Mouse (Mus musculus) liver, postnatal 0 days (tissue): ENCODE results near the gene Prg2. TPM values are rescaled to one million over a fixed set of nuclear protein-coding genes. Genes with fewer than 3 reads are reported as not detected.

Experiments used
- ATAC-seq: fragments of 200-750 bp; cut with Nextera tagmentation; 2 replicates; pipeline ENCODE4 v1.8.0; 2017; ENCODE audit warnings: mild to moderate bottlenecking, moderate library complexity
- DNase-seq: peaks from one replicate; pipeline ENCODE4 v3.0.0-alpha.2; 2016
- H3K27ac ChIP-seq: fragments of 300-500 bp; sonication (generic); 2 replicates; pipeline ENCODE4 v1.5.1; 2014; ENCODE audit warnings: antibody characterized with exemption, moderate library complexity, mild to moderate bottlenecking, low read depth
- H3K27me3 ChIP-seq: fragments of 300-500 bp; sonication (generic); 2 replicates; pipeline ENCODE4 v1.6.1; 2014; ENCODE audit warnings: low read length, control low read depth, mixed read lengths; ENCODE audit not compliant: insufficient read depth
- H3K36me3 ChIP-seq: fragments of 300-500 bp; sonication (generic); replicated peaks from 2 replicates; pipeline ENCODE4 v1.6.1; 2014; ENCODE audit warnings: mild to moderate bottlenecking, control low read depth, low read length, moderate library complexity, mixed read lengths; ENCODE audit not compliant: insufficient read depth
- H3K4me1 ChIP-seq: fragments of 300-500 bp; sonication (generic); 2 replicates; pipeline ENCODE4 v1.6.1; 2014; ENCODE audit warnings: antibody characterized with exemption, mild to moderate bottlenecking, control low read depth; ENCODE audit not compliant: insufficient read depth
- H3K4me2 ChIP-seq: fragments of 300-500 bp; sonication (generic); 2 replicates; pipeline ENCODE4 v1.6.1; 2014; ENCODE audit warnings: low read depth, mild to moderate bottlenecking, low read length, moderate library complexity, mixed read lengths
- H3K4me3 ChIP-seq: fragments of 300-500 bp; sonication (generic); 2 replicates; pipeline ENCODE4 v1.5.1; 2014; ENCODE audit warnings: low read depth, low read length
- H3K9ac ChIP-seq: fragments of 300-500 bp; sonication (generic); replicated peaks from 2 replicates; pipeline ENCODE4 v1.6.1; 2014; ENCODE audit warnings: mild to moderate bottlenecking, moderate library complexity
- H3K9me3 ChIP-seq: fragments of 300-500 bp; sonication (generic); 2 replicates; pipeline ENCODE4 v1.6.1; 2016; ENCODE audit warnings: mild to moderate bottlenecking, control low read depth, low read length, mixed read lengths
- CTCF ChIP-seq: sonication (generic); IDR thresholded peaks from 2 replicates; pipeline ENCODE4 v1.5.1; 2016; ENCODE audit warnings: antibody characterized with exemption, low read depth
- EP300 ChIP-seq: IDR thresholded peaks from 2 replicates; pipeline ENCODE4 v1.6.1; 2016; ENCODE audit warnings: antibody characterized with exemption, low read depth, mild to moderate bottlenecking
- WGBS: fragments of 180-500 bp; shearing (Covaris S2); extraction: QIAGEN DNeasy Blood & Tissue Kit; methylation state at CpG from one replicate; pipeline ENCODE4 v1.1.7; 2014; ENCODE audit not compliant: insufficient replicate concordance; 5-methylcytosine and 5-hydroxymethylcytosine counted together
- polyA plus RNA-seq: library from polyadenylated mRNA; unstranded; fragments of >200 nt; fragmentation: Nextera tagmentation; extraction: Ambion mirVana; gene quantifications from 2 replicates; pipeline ENCODE4 v1.2.1, GENCODE M21; 2015

The Prg2 gene
- polyA plus RNA-seq, 1 experiment from 2014 or later: 26.1 TPM

DNA sequence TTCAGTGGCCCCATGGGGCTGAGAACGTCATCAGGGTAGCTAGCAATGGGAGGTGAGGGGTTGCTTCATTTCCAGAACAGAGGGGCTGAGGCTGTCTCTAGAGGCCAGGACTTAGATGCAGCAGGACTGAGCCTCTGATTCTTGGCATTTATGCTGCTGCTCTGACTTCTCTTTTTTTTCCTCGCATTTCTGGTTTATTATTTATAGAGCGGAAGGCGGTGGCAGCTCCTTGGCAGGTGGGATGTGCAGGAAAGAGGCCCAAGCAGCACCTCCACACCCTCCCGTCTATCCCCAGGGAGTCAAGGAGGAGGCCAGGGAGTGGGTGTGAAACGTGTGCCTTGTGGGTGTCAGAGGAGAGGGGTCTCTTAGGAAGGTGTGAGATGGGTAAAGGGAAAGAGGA lies 50.7 kb downstream of the Prg2 start:
- TF ChIP-seq EP300 (no peak), CTCF (no peak)
- DNase-seq: no peak
- H3K9ac ChIP-seq: no peak overlapping the region
- H3K27ac ChIP-seq: no peak overlapping the region
- no peaks in the 10 kb centered on the region for H3K9me3 ChIP-seq
- no peak overlapping the region for H3K4me2 ChIP-seq
- H3K27me3 ChIP-seq: no peaks in the 10 kb centered on the region
- H3K4me1 ChIP-seq: peaks cover 7% of the 10 kb centered on the region
- no peaks in the 10 kb centered on the region for H3K36me3 ChIP-seq
- no peak for ATAC-seq
- H3K4me3 ChIP-seq: no peak overlapping the region
- 44% methylated on average over 6 of the region's 6 CpGs for WGBS

DNA sequence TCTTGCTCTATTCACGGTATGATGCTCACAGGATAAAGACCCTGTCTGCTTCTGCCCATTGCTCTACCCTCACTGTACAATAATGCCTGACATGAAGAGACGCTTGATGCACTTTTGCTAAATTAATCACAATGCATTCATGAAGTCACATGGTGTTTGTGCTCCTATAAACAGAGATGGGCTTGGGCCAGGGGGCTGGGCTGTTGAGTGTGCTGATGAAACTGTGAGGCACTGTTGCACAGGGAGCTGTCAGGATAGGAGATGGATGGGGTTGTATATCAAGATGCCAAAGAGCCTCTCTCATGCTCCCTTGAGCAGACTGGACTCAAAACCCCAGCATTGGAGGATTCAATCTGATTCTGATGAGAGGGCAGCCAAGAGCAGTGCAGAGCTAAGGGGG lies 52.9 kb downstream of the Prg2 start:
- Histone ChIP-seq H3K9me3 (no peaks in the 10 kb centered on the region), H3K4me1 (peaks cover 15% of the 10 kb centered on the region), H3K4me3 (no peak overlapping the region), H3K27me3 (no peaks in the 10 kb centered on the region), H3K9ac (no peak overlapping the region), H3K36me3 (no peaks in the 10 kb centered on the region), H3K27ac (no peak overlapping the region), H3K4me2 (no peak overlapping the region)
- ATAC-seq (no peak), DNase-seq (no peak)
- 66% methylated on average over 2 of the region's 2 CpGs for WGBS
- TF ChIP-seq EP300 (no peak), CTCF (no peak)

Other genes with a start within 250 kb of the Prg2 start
- gene Ypel4, start 246.4 kb upstream of the Prg2 start, polyA plus RNA-seq: 18.4 and 20.9 TPM in 2 replicates
- gene Gm19426, start 236.8 kb upstream of the Prg2 start, polyA plus RNA-seq: 1.2 and 1.3 TPM in 2 replicates
- gene Serping1, start 205.0 kb upstream of the Prg2 start, polyA plus RNA-seq: 344 and 356 TPM in 2 replicates
- gene Ube2l6, start 181.6 kb upstream of the Prg2 start, polyA plus RNA-seq: 276 and 305 TPM in 2 replicates
- 0.15 and 0.98 TPM in 2 replicates for gene Smtnl1, start 157.8 kb upstream of the Prg2 start, polyA plus RNA-seq
- gene Timm10, start 153.5 kb upstream of the Prg2 start, polyA plus RNA-seq: 59.8 and 63.9 TPM in 2 replicates
- gene Slc43a1, start 141.6 kb upstream of the Prg2 start, polyA plus RNA-seq: 67.8 and 74.2 TPM in 2 replicates
- 0.14 and 0.31 TPM in 2 replicates for gene Rtn4rl2, start 93.8 kb upstream of the Prg2 start, polyA plus RNA-seq
- 45.5 and 48.5 TPM in 2 replicates for gene Slc43a3, start 43.9 kb upstream of the Prg2 start, polyA plus RNA-seq
- 4.0 and 5.1 TPM in 2 replicates for gene Prg3, start 7.8 kb downstream of the Prg2 start, polyA plus RNA-seq
- gene Ssrp1, start 56.8 kb downstream of the Prg2 start, polyA plus RNA-seq: 69.8 and 80.8 TPM in 2 replicates
- gene P2rx3, start 57.0 kb downstream of the Prg2 start, polyA plus RNA-seq: 0.56 and 0.57 TPM in 2 replicates
- gene Tnks1bp1, start 67.6 kb downstream of the Prg2 start, polyA plus RNA-seq: 6.0 and 6.5 TPM in 2 replicates
- gene Aplnr, start 155.8 kb downstream of the Prg2 start, polyA plus RNA-seq: 2.3 and 2.5 TPM in 2 replicates
- gene Lrrc55, start 216.7 kb downstream of the Prg2 start, polyA plus RNA-seq: 0.06 and 0.08 TPM in 2 replicates